9 mouse cellular contexts compared by ENCODE assay signal in the genomic region with DNA sequence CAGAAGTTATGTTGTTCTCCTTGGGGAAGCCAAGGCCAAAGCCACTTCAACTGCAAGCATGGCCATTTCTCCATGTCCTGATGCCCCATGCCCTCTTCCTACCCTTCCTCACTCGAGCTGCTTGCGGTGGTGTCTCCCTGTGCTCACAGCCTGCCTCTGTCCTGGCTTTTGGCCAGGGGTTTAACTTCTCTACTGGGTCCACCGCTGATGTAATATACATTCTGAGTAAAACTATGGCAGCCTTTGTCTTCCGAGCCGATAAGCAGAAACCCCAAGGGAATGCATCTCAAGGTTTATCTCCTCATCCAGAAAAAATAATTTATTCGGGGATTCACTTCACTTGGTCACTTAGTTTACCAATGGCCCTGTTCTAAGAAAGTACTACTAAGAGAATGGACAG. TPM values are rescaled to one million over a fixed set of nuclear protein-coding genes. Genes with fewer than 3 reads are reported as not detected.
DNase-seq lines count a peak whose midpoint lies in the region; TF ChIP-seq lines count a peak whose summit lies in the region.
"Had no signal": no experiment of that assay in that cellular context is flagged by ENCODE, and none has a peak within 500 bp of the region (broad histone marks: within the 10 kb centered on the region; RNA-seq: fewer than 3 reads in every experiment).

No protein-coding gene starts in this region.

- 35% methylated on average over 6 of the region's 6 CpGs for WGBS in spleen, adult 2 months

- peaks cover 16% of the 10 kb centered on the region for H3K36me3 ChIP-seq in spleen, adult 2 months (ENCODE audit: control insufficient read depth, insufficient read depth, low read length)

- TF ChIP-seq CTCF in spleen, adult 2 months (IDR thresholded peaks at IDR 0.05; ENCODE audit: extremely low read depth, insufficient read depth, insufficient read length, insufficient replicate concordance) = no peak

- TF ChIP-seq POLR2A in spleen, adult 2 months (IDR thresholded peaks at IDR 0.05; ENCODE audit: low read depth, low read length) = no peak

- peaks cover 11% of the 10 kb centered on the region; the same call in 1 of the 2 replicates for H3K4me1 ChIP-seq in spleen, adult 2 months (ENCODE audit: control insufficient read depth, insufficient read depth, insufficient read length)

- H3K27ac ChIP-seq in spleen, adult 2 months (ENCODE audit: insufficient read depth, low read length) = peak overlapping the region; percentile 98

- H3K27me3 ChIP-seq in spleen, adult 2 months (ENCODE audit: control insufficient read depth, insufficient read depth, low read length) = no peaks in the 10 kb centered on the region

- H3K4me3 ChIP-seq in spleen, adult 2 months (ENCODE audit: extremely low read depth, insufficient read depth, insufficient read length) = no peak overlapping the region

- peak; percentile 7 for DNase-seq in cerebellum, adult 9-11 months
- DNase-seq in cerebellum, adult 8-10 months = no peak
- peak; percentile 46 for DNase-seq in lung, postnatal 36 days
- DNase-seq in lung, postnatal 25 days (ENCODE audit: low spot score) = no peak
- DNase-seq in heart, postnatal 4 days = peak; percentile 41
- peak in 1 of 2 experiments; percentile 16 for DNase-seq in spleen, adult 2 months (ENCODE audit: low read depth in 1 of 2, low spot score in 2 of 2)
- no peak for DNase-seq in ovary, postnatal 10 days (ENCODE audit: low spot score)
- DNase-seq in urinary bladder, adult 18-20 months (ENCODE audit: low spot score in 2 of 2) = no peak

RNA-seq across cellular contexts. Expression of gene B2m, which starts 0.8 kb away (rescaled TPM):
- 100 to 1,000 TPM; 114 to 125 TPM for total RNA-seq in heart, postnatal 4 days (2021)
- polyA plus RNA-seq in spleen, adult 2 months (2012; rRNA removed) = 1,293 and 1,365 TPM in 2 replicates

RNA-seq across cellular contexts. Expression of gene Trim69, which starts 13.8 kb away (rescaled TPM):
- not detected for total RNA-seq in heart, postnatal 4 days (2021)
- polyA plus RNA-seq in spleen, adult 2 months (2012; rRNA removed) = not detected in 2 replicates
- polyA plus RNA-seq: cortical plate, adult 2 months had no signal

RNA-seq across cellular contexts. Expression of gene Spg11, which starts 28.5 kb away (rescaled TPM):
- total RNA-seq in heart, postnatal 4 days (2021) = 10 to 100 TPM; 12.2 TPM
- 7.1 and 8.5 TPM in 2 replicates for polyA plus RNA-seq in spleen, adult 2 months (2012; rRNA removed)

RNA-seq across cellular contexts. Expression of gene Patl2, which starts 39.3 kb away (rescaled TPM):
- total RNA-seq in heart, postnatal 4 days (2021) = not detected
- 0.06 and 0.11 TPM in 2 replicates for polyA plus RNA-seq in spleen, adult 2 months (2012; rRNA removed)

RNA-seq across cellular contexts. Expression of gene Terb2, which starts 39.4 kb away (rescaled TPM):
- not detected for total RNA-seq in heart, postnatal 4 days (2021)
- not detected in 2 replicates for polyA plus RNA-seq in spleen, adult 2 months (2012; rRNA removed)
- polyA plus RNA-seq: cortical plate, adult 2 months had no signal

Comparison
In these comparisons a context has a peak if more than half of its experiments do, and no peak if none do; other contexts are left out.
1. DNase-seq: peak in cerebellum, adult 9-11 months (single experiment), lung, postnatal 36 days (single experiment) and heart, postnatal 4 days (single experiment); none in cerebellum, adult 8-10 months (single experiment), lung, postnatal 25 days (single experiment), ovary, postnatal 10 days (single experiment) and urinary bladder, adult 18-20 months (0 of 2).